Mouse (Mus musculus) thymus, postnatal 14 days (tissue): ENCODE measurements around the gene Usp21.

Experiments used
- DNase-seq: peaks from one replicate; pipeline ENCODE4 v3.0.0; 2021

Usp21 gene

DNA sequence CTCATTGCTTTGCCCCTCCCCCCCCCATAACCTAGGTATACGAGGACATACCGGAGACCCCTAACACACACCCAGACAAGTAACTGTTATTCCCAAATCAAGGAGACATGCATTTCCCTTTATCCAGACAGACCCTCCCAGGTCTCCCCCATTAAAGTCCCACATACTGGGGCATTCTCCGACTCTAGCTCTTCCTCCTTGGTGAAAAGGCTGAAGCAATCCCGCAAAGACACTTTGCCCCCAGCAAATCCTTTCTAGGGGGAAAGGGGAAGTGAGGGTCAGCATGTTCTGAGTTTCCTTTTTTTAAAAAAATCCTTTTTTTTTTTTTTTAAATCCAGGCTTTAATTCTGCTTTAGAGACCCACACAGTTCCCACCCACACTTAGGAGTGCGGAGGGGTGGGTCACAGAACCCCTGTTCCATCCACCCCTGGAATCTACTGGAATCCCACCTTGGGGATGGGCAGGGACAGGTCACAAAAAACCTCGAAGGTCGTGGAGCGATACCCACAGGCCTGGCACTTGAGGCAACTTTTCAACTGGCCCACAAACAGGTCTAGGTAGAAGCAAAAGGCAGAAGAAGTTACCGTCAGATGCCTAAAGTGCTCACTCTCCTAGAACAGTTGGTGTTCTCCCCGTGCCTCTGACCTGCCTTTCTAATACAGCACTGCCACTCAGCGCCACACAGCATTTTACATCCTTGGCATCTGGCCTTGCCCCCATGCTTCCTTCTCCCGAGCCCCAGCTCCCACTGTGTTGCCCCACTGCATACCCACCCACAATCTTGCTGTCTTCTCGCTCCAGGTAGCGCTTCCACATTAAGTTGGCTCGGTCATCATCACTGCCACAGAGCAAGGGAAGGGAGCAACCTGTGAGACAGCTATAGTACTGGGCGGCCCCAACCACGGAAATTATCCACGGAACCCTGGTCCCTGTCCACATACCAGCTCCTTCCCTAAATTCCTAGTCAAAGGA is 4.3 kb downstream of the Usp21 start:
- DNase-seq = no peak

DNA sequence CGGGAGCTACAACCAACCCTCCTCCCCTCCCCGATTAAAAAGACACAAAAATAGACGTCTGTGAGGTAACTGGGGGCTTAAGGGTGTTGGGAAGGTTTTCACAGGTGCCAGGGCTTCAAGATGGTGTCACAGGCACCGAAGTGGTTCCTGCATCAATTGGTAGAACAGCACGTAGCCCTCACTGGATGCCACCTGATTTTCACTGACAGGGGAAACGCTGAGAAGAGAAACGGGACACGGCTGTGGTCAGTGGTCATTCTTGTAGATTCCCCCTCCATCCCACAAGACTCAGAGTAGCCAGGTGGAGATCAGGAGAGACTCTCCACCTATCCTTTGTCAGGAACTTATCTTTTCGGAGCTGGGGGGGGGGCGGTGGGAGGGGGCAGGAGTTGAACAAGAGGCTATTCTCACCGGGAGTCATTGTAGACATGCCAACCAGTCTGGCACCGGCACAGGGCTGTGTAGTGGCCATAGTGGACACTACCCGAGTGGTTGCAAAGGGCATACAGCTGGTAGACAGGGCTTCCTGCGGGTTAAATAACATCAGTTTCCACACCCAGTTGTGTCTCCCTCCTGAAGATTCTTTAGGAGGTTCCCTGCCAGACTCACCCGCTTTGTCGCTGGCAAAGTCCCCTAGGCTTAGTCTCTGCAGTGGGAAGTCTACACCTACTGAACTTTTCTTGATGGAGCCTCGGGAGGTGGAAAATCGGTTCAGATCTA is 5.5 kb downstream of the Usp21 start:
- no peak for DNase-seq

DNA sequence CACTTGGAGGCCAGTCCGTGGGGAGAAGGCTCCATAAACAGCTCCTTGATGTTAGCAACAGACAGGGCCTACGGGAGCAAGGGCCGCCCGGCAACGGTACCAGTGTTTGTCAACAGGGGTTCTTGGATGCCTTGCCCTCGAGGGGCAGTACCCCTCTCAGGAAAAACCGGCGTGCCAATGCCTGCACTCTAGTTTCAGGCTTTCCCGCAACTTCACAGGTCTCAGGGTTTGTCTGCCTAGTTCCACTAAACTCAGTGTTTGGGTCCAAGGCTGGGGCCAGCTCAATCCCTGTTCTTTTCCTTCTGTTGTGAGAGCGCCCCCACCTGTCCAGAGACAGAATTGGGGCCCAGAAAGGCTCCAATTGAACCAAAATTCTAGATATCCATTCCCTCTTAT is 6.3 kb downstream of the Usp21 start:
- peak; percentile 85 for DNase-seq

DNA sequence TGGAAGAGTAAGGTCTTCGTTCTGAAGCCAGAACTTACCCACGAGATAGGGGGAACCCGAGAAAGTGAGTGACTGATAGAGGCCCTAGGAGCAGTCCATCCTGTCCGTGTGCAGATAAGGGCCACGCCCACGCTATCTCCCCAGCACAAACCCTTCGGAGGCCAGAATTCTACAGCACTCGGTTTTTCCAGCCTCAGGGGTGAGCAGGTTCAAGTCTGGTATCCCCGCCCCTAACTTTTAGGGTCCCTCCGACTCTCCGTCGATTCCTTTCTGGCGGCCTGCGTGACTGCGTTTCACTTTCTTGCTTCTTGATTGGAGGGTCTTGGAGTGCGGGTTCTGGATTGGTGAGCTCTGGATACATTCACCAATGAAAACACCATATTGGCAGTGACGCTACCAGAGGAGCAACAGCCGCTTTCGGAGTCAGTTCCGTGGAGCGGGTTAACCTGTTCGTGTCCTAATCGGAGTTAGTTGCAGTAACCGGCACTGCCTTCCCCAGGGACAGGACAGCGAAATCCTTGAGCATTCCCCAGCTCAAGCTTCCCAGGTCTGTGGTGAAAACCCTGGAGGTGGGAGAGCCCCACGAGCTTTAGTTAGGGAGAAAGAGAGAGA is 6.8 kb downstream of the Usp21 start, which contains the start of gene Ppox:
TSS of gene Ppox (minus strand) at position 271 of the 612 bp plus-strand sequence.
- peak; percentile 89 for DNase-seq

DNA sequence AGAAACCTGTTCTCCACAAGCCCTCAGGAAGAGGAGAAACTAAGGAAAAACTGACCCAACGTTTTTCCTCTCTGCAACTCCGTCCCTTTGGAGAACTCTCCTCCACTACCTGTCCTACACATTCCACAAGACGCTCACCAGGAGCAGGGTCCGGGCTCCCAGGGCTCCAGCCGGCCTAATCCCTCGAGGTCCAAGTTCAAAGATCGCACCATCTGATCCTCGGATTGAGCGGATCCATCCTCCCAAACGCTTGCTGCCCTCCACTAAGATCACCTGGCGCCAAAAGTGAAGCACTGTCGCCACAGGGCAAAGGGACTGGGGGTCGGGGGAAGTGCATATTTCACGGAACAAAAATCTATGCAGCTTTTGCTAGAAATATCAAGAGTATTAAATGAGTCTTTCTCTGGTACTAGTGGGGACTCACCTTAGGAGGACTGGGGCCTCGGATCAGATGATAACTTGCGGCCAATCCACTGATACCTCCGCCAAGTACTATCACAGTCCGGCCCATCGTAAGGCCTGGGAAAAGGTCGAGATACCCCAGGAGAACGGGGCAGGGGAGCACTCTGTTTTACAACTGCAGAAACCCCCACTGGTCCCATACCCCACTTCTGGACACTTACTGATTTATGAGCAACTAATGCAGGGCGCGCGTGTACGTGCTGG is 7.4 kb downstream of the Usp21 start:
- no peak for DNase-seq

DNA sequence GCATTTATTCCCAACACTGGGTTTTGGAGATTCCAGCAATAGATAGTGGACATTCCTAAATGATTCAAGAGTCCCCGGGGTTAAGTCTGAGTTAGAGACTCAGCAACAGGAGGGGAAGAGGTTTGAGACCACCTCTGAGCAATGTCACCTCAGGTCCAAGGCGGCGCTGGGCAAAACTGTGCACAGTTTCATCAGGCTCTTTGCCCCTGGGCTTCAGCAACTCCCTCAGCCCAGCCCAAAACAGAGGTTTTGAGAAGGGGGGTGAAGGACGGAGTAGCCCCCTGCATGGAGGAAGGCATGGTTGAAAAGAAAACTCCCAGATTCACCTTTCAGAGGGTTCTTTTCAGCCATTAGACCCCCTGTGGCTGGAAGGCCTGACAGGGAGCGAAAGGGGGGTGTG is 8.1 kb downstream of the Usp21 start:
- DNase-seq = no peak

DNA sequence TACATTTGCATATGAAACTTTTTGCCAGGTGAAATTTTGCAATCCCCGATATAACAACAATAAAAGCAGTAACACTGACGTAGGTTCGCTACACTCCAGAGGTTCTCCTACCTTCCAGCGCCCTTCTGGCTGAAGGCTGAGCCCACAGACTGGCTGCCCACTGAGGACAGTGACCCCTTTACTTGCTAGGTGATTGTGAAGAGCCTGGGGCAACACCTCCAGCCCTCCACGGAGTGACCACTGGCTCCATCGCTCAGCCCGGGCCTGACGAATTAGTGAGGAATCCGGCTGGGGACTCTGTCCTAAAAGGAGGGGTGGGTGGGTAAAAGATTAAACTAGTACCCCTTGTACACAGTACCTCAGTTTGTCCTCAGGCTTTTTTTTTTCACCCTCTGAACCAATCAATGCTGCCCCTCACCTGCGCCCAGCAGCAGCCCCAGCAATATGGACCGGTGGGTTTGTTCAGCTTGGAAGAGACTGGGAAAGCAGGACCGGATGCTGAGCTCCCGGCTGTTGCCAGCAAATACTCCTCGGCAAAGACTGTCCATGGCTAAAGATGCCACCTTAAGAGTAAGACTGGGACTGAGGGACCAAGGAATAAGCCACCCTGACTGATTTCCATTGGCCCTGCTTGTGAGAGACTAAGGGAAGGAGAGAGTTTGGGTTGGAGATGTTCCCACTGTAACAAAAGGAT is 8.6 kb downstream of the Usp21 start:
- DNase-seq = peak; percentile 3

DNA sequence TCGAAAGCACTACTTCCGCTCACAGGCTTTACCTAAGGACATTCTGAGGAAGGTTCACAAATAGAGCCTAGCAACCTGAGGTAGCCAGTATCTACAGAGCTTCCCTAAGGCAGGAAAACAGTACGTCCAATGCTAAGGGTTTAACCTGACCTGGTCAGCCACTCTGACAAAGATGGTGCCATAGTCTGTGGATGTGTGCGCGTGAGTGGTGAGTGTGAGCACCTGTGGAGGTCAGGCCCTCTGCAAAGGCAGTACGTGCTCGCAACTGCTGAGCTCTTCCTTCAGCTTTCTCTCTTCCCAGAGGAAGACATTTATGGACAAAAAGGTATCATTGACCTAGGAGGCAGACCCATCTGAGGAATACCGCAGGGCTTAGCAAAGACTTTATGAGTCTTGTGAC is 9.4 kb downstream of the Usp21 start:
- DNase-seq = no peak

DNA sequence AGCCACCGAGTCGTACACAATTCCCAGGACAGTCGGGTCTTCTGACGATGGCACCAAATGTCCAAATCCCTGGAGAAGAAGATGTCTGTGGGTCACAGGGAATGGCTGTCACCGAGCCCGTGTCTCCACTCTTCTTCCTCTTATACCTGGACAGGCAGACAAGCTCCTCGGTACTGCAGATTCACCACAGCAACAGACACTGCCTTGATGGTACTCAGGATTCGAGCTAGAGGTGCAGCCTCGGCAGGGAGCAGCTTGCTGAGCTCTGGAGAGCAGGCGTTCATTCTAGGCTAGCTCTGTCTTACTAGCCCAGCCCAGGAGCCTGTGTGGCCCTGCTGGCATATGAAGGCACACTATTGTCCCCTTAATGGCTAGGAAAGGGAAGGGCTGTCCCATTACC is 10.1 kb downstream of the Usp21 start:
- no peak for DNase-seq

DNA sequence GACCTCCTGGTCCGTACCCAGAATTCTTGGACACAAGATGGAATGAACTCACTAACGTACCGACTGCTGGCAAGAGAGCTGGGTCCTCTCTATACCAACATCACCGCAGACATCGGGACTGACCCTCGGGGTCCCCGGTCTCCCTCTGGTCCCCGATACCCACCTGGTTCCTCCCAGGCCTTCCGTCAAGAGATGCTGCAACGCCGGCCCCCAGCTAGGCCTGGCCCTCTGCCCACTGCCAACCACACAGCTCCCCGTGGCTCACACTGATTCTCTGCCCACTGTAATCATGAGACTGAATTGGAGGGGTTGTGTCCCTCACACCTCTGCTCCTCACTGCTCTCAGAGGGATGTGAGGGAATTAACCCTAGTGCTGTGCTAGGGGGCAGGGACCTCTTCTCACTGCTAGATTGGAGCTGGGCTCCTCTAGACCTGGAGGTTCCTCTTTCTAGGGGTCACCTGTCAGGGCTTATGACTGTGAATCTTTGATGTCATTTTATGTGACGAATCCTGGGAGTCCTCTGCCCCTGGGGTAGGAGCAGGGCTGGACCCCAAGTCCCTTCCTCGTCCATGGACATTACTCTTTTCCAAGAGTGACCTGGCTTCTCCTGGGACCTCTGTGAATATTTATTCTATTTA is 11.6 kb downstream of the Usp21 start:
- no peak for DNase-seq

DNA sequence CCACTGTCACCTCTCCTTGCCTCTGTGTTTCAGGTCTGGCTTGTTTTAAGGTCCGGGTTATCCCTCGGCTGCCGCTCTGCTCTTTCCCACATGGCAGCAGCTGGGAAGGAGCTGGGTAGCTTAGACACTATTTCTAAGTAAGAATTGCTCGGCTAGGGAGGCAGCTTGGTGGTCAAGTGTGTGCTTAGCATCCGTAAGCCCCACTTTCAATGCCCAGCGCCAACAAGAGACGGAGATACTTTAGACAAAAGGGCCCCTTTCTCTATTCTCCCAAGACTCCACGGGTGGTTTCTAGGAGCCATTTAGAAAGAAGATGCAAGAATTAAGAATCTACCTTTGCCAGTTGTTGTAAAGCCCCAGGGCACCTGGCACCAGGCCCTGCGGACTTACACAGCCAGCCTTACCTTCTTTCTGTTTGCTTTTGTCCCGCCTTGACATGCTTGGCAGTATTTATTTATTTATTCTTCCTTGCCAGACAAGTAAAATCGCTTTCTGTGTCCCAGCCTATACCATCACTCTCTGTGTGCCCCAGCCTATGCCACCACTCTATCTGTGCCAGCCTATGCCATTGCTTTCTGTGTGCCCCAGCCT is 12.6 kb downstream of the Usp21 start:
- DNase-seq = no peak

DNA sequence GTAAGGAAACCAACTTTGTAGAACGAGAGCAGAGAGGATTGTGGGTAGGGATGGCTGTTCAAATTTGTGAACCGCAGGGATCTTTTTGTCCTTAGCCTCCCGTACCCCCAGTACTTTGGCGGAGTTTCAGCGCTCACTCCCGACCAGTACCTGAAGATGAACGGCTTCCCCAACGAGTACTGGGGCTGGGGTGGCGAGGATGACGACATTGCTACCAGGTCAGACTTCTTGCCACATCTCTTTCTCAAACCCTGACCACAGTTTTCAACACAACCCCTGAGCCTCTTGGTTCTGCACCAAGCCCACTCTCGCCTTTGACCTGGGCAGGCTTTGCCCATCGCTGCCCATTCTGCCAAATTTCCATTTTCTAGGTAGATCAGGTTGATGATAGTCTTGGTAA is 13.6 kb downstream of the Usp21 start:
- no peak for DNase-seq

DNA sequence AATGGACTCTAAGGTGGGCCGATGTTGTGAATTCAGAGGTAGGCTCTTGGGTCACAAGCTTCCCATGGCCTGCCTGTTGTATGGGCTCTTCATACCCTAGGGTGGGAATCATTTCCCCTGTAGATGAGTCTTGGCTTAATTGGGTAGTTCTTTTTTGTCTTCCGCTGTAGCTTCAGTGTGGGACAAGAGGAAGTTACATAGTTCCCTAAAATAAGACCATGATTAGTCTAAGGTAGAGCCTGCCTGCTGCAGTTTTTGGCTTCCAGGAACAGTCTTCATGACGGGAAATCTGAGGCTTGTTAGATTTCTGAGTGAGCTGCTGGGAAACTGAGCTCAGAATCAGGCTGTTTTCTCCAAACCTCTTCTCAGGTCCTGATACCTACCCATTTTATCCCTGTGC is 15.7 kb downstream of the Usp21 start:
- DNase-seq = no peak

DNA sequence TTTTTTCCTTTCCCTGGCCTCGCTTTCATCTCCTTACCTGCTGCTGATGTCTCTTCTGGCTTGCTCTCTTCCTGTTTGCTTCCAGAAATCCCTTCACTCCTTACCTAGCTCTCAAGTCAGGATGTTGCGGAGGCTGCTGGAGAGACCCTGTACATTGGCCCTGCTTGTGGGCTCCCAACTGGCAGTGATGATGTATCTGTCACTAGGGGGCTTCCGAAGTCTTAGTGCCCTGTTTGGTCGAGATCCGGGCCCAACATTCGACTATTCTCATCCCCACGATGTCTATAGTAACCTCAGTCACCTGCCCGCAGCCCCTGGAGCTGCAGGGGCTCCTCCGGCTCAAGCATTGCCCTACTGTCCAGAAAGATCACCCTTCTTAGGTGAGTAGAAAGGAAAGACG is 16.2 kb downstream of the Usp21 start:
- DNase-seq = no peak

DNA sequence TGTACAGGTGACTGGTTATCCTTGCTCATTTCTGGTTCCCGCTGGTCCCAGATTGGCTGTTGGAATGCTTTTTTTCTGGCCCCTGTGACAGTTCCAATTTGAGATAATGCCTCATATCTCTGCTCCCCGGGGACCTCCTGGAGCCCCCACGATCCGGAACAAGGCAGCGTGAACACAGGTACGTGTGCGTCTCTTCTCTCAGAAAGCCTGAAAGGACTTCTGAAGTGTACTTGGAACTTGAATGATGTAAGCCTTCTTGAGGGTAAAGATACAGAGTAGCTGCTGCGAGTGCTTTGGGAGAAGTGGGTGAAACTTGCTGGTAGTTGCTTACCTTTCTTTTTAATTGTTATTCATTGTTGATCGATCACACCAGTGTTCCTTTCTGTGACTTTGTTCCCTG is 16.6 kb downstream of the Usp21 start:
- DNase-seq = no peak

DNA sequence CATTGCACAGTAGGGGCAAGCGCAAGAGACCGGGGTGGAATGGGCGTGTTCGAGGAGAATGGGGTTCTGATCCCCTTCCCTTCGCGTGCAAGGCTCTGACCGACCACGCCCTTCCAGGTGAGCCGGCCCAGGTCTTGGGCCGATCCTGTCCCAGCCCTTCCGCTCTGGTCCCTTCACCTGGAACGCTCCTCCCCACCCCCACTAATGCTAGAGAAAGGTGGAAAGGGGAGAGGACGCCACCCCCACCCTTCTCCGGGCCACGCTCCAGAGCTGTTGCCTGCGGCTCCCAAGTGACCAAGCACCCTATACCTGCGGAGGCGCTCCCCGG is 17.3 kb downstream of the Usp21 start:
- no peak for DNase-seq

DNA sequence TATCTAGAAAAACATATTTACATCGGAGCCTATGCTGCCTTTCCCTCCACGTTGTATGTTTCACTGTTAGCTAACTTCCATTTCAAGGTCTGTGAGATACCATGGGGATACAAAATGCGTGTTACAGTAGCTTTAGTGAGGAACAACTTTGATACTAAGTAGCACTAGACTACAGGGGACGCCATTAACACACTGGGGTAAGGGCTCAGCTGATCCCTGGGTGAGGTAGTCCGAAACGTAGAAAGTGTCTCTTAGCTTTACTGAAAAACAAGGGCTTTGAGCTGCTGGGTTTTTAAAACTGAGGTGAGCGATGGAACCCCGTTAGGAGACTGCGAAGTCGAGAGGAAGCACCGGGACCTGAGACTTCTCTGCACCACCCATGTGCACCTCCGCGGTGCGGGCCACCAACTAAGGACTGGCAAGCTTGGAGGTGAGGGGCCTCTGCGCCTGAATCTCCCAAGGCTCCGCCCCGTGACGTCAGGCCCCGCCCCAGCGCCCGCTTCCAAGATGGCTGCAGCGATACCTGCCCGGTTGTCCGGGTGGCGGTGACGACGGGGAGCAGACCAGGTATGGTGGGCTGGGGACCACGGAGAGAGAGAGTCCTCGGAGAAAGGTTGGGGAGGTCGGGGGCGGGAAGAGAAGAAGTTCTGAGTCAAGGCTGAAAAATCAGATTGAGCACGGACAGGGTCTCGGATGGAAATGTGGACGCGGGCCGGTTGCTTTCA is 17.8 kb downstream of the Usp21 start, which contains the start of gene B4galt3:
TSS of gene B4galt3 (plus strand) at position 481 of the 725 bp plus-strand sequence.
- DNase-seq = peak; percentile 99

DNA sequence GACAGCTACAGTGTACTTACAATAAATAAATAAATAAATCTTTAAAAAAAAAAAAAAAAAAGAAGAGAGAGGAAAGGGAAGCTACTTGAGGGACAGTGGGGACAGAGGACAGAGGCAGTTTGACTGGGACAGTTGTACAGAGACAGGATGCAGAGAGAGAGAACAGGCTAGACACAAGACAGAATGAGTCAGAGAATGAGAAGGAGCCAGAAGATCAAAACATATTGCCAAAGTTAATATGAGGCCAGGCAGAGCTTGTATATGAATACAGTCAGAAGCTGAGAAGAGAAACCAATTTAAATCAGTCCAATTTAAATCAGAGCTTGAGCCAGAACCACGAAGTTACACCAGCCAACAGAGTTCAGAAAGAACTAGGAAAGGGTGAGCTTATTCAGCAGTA is 19.4 kb downstream of the Usp21 start:
- DNase-seq = no peak

DNA sequence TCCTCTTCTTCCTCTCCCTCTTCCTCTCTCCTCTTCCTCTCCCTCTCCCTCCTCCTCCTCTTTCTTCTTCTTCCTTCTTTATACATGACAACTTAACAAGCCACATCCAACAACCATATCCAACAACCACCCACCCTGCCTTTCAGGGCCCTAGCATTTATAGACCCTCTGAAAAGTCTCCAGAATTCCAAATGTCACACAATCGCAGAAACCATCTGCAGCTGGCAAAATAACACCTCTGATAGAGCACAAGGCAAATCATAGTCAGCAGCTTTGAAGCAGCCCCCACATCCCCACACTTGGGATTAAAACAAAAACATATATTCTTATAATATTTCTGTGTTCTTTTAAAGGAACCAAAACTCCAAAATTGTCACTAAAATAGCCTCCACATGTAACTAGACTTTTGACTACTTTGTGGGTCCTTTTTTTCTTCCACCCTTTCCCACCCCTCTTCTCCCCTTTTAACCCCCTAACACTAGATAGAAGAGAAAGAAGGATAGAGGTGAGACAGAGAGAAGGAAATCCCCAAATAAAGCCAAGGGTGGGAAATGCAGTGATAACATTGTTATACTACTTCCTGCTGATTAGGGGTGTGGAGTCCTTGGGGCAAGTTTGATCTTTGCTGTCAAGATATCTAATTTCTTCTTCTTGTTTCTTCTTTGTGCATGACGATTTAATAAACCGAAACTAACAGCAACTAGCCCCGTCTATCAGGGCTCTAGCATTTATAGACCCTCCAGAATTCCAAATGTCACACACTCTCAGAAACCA is 21.6 kb downstream of the Usp21 start:
- no peak for DNase-seq
